ENCODE assay signal across 11 mouse cellular contexts in the genomic region with DNA sequence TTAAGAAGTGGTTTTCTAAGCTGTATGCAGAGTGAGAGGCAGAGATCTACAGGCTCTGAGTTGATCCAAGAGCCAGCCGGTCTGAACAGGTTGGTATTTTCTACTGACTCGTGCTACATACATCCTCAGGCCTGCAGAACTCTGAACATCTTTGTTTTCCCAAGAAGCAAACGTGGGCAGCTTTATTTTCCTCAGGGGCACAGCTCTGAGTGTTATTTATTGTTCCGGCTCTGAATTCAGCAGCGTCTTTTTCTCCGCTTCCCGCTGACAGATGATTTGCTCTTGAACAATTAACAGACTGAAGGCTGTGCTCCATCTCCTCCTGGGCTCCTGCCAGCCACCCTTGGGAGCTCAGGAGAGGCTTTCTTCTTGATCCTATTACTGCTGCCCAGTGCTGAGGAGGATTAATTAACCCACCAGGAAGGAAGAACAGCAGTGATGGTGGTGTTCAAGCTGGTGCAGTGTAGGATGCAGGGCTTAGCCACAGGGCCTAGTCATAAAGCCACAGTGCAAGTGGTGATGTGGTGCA.
DNase-seq lines count a peak whose midpoint lies in the region; ATAC-seq lines count a peak whose summit lies in the region.
"Had no signal": no experiment of that assay in that cellular context is flagged by ENCODE, and none has a peak within 500 bp of the region (broad histone marks: within the 10 kb centered on the region; RNA-seq: fewer than 3 reads in every experiment).

No protein-coding gene starts in this region.

- H3K4me2 ChIP-seq in neural tube, embryonic 11.5 days (ENCODE audit: low read depth): no peak overlapping the region
- H3K4me2 ChIP-seq in forebrain, embryonic 13.5 days: peak overlapping the region; percentile 1; the same call in 1 of the 2 replicates
- H3K4me2 ChIP-seq: embryonic facial prominence, embryonic 12.5 days; heart, embryonic 11.5 days had no signal

- H3K36me3 ChIP-seq in neural tube, embryonic 11.5 days (ENCODE audit: control insufficient read depth, insufficient read depth, low read length): no peaks in the 10 kb centered on the region
- H3K36me3 ChIP-seq in forebrain, embryonic 13.5 days (ENCODE audit: poor library complexity, severe bottlenecking): no peaks in the 10 kb centered on the region
- H3K36me3 ChIP-seq: embryonic facial prominence, embryonic 12.5 days had no signal

- DNase-seq in neural tube, embryonic 11.5 days (ENCODE audit: low spot score): no peak
- no peak for DNase-seq in neural tube, embryonic 10.5 days (ENCODE audit: extremely low spot score, low spot score)
- peak; percentile 37 to 40 for DNase-seq in layer of hippocampus, postnatal 36 days
- peak; percentile 87 for DNase-seq in retina, postnatal 1 day
- DNase-seq in adipocyte (ENCODE audit: low spot score): no peak
- no peak for DNase-seq in kidney, postnatal 10 days
- DNase-seq in frontal cortex, postnatal 10 days (ENCODE audit: low spot score in 2 of 2): no peak
- DNase-seq: lung, postnatal 4 days had no signal

- H3K4me1 ChIP-seq in neural tube, embryonic 11.5 days (ENCODE audit: control insufficient read depth, insufficient read depth, low read length): peaks cover 5% of the 10 kb centered on the region
- H3K4me1 ChIP-seq in forebrain, embryonic 13.5 days: peaks cover 28% of the 10 kb centered on the region

- no peak overlapping the region for H3K9ac ChIP-seq in neural tube, embryonic 11.5 days (ENCODE audit: low read length)
- no peak overlapping the region for H3K9ac ChIP-seq in forebrain, embryonic 13.5 days
- H3K9ac ChIP-seq: embryonic facial prominence, embryonic 12.5 days had no signal

- no peak overlapping the region for H3K27ac ChIP-seq in neural tube, embryonic 11.5 days (ENCODE audit: low read depth, low read length)
- peak overlapping the region; percentile 76 for H3K27ac ChIP-seq in forebrain, embryonic 13.5 days
- H3K27ac ChIP-seq: embryonic facial prominence, embryonic 12.5 days had no signal

- peak; percentile 58 for ATAC-seq in neural tube, embryonic 11.5 days (ENCODE audit: insufficient read depth, low FRiP score, low TSS enrichment)
- peak; percentile 70 for ATAC-seq in forebrain, embryonic 13.5 days

- no peak overlapping the region for H3K4me3 ChIP-seq in neural tube, embryonic 11.5 days (ENCODE audit: low read depth, low read length)
- H3K4me3 ChIP-seq in forebrain, embryonic 13.5 days: no peak overlapping the region
- H3K4me3 ChIP-seq: embryonic facial prominence, embryonic 12.5 days had no signal

- no peaks in the 10 kb centered on the region for H3K9me3 ChIP-seq in neural tube, embryonic 11.5 days (ENCODE audit: control insufficient read depth, low read length)
- H3K9me3 ChIP-seq in forebrain, embryonic 13.5 days (replicated peaks): no peaks in the 10 kb centered on the region
- H3K9me3 ChIP-seq: embryonic facial prominence, embryonic 12.5 days had no signal

- 31% methylated on average over 7 of the region's 7 CpGs for WGBS in neural tube, embryonic 11.5 days
- under 1% methylated on average over 7 of the region's 7 CpGs for WGBS in forebrain, embryonic 13.5 days

- H3K27me3 ChIP-seq in neural tube, embryonic 11.5 days (ENCODE audit: control insufficient read depth, insufficient read depth, low read length): no peaks in the 10 kb centered on the region
- H3K27me3 ChIP-seq in forebrain, embryonic 13.5 days: peaks cover 74% of the 10 kb centered on the region
- H3K27me3 ChIP-seq: embryonic facial prominence, embryonic 12.5 days had no signal

Comparison
In these comparisons a context has a peak if more than half of its experiments do, and no peak if none do; other contexts are left out.
1. DNase-seq: peak in layer of hippocampus, postnatal 36 days (2 of 2) and retina, postnatal 1 day (single experiment); none in neural tube, embryonic 11.5 days (single experiment), neural tube, embryonic 10.5 days (single experiment), adipocyte (single experiment), kidney, postnatal 10 days (single experiment) and frontal cortex, postnatal 10 days (0 of 2).